Mouse (Mus musculus): ENCODE measurements around the gene Chmp6. TPM values are rescaled to one million over a fixed set of nuclear protein-coding genes. Genes with fewer than 3 reads are reported as not detected.
A peak's percentile ranks its signal among the peaks of the same experiment; 100 is the strongest.

Chmp6 gene
- polyA plus RNA-seq, 1 experiment from 2014 or later, result 109 TPM

GRCm38 (mm10) chr11:119939073-119939710 is 26.0 kb downstream of the Chmp6 start:
- Histone ChIP-seq H3K36me3 (no peaks in the 10 kb centered on the region), H3K4me2 (replicated peaks) (no peak overlapping the region), H3K4me3 (no peak overlapping the region), H3K27me3 (peaks cover 38% of the 10 kb centered on the region), H3K9me3 (no peaks in the 10 kb centered on the region), H3K9ac (replicated peaks) (no peak overlapping the region), H3K4me1 (peaks cover 57% of the 10 kb centered on the region), H3K27ac (replicated peaks) (no peak overlapping the region)
- no peak for ATAC-seq (ENCODE audit: low FRiP score, low read depth)
- WGBS, result 57% methylated on average over 8 of the region's 8 CpGs

- no peak overlapping the region for H3K9ac ChIP-seq (replicated peaks)
- WGBS, result 68% methylated on average over 4 of the region's 4 CpGs
- H3K4me1 ChIP-seq, result peaks cover 59% of the 10 kb centered on the region
Measured at GRCm38 (mm10) chr11:119939711-119940106, 26.5 kb downstream of the Chmp6 start.

GRCm38 (mm10) chr11:119940142-119940541 is 26.9 kb downstream of the Chmp6 start:
- peaks cover 46% of the 10 kb centered on the region for H3K27me3 ChIP-seq
- H3K36me3 ChIP-seq, result no peaks in the 10 kb centered on the region
- no peak overlapping the region for H3K4me2 ChIP-seq (replicated peaks)
- no peak overlapping the region for H3K4me3 ChIP-seq
- no peak for ATAC-seq (ENCODE audit: low FRiP score, low read depth)
- no peaks in the 10 kb centered on the region for H3K9me3 ChIP-seq
- WGBS, result 68% methylated on average over 11 of the region's 11 CpGs
- H3K4me1 ChIP-seq, result peaks cover 59% of the 10 kb centered on the region
- H3K9ac ChIP-seq (replicated peaks), result 0 out of 2 replicates have a peak overlapping the region, but pooled peaks have one; percentile 25
- H3K27ac ChIP-seq (replicated peaks), result no peak overlapping the region

More at GRCm38 (mm10) chr11:119939711-119940106, 26.5 kb downstream of the Chmp6 start:
- ATAC-seq (ENCODE audit: low FRiP score, low read depth), result no peak
- H3K27me3 ChIP-seq, result peaks cover 42% of the 10 kb centered on the region
- H3K4me3 ChIP-seq, result no peak overlapping the region
- no peak overlapping the region for H3K4me2 ChIP-seq (replicated peaks)
- H3K36me3 ChIP-seq, result no peaks in the 10 kb centered on the region
- H3K9me3 ChIP-seq, result no peaks in the 10 kb centered on the region
- no peak overlapping the region for H3K27ac ChIP-seq (replicated peaks)

GRCm38 (mm10) chr11:119941794-119942193 is 28.6 kb downstream of the Chmp6 start:
- peak overlapping the region; percentile 30; the same call in 1 of the 2 replicates for H3K27ac ChIP-seq (replicated peaks)

GRCm38 (mm10) chr11:119942201-119942726 is 29.0 kb downstream of the Chmp6 start:
- no peaks in the 10 kb centered on the region for H3K9me3 ChIP-seq
- peak; percentile 12 for ATAC-seq (ENCODE audit: low FRiP score, low read depth)
- no peaks in the 10 kb centered on the region for H3K36me3 ChIP-seq
- H3K9ac ChIP-seq (replicated peaks), result peak overlapping the region; percentile 52
- peak overlapping the region; percentile 30 for H3K27ac ChIP-seq (replicated peaks)
- under 1% methylated on average over 34 of the region's 43 CpGs for WGBS
- H3K27me3 ChIP-seq, result peaks cover 49% of the 10 kb centered on the region
- peaks cover 43% of the 10 kb centered on the region for H3K4me1 ChIP-seq
- H3K4me3 ChIP-seq, result peak overlapping the region; percentile 54
- H3K4me2 ChIP-seq (replicated peaks), result peak overlapping the region; percentile 93

More at GRCm38 (mm10) chr11:119941794-119942193, 28.6 kb downstream of the Chmp6 start:
- H3K9ac ChIP-seq (replicated peaks), result peak overlapping the region; percentile 52
- H3K27me3 ChIP-seq, result peaks cover 49% of the 10 kb centered on the region
- WGBS, result 8% methylated on average over 8 of the region's 8 CpGs
- peak overlapping the region; percentile 54 for H3K4me3 ChIP-seq
- H3K4me1 ChIP-seq, result peaks cover 46% of the 10 kb centered on the region
- no peaks in the 10 kb centered on the region for H3K36me3 ChIP-seq
- H3K4me2 ChIP-seq (replicated peaks), result peak overlapping the region; percentile 93
- ATAC-seq (ENCODE audit: low FRiP score, low read depth), result no peak
- H3K9me3 ChIP-seq, result no peaks in the 10 kb centered on the region

- Histone ChIP-seq H3K9ac (replicated peaks) (peak within 1 kb of the TSS; percentile 68), H3K36me3 (no peaks in the 10 kb centered on the region), H3K4me2 (replicated peaks) (peak within 1 kb of the TSS; percentile 93), H3K27ac (replicated peaks) (peak within 1 kb of the TSS; percentile 30), H3K27me3 (peaks cover 49% of the 10 kb centered on the region), H3K4me3 (peak within 1 kb of the TSS; percentile 54), H3K4me1 (peaks cover 38% of the 10 kb centered on the region), H3K9me3 (no peaks in the 10 kb centered on the region)
- peak; percentile 97 for ATAC-seq (ENCODE audit: low FRiP score, low read depth)
- WGBS, result under 1% methylated on average over 61 of the region's 79 CpGs
Measured at GRCm38 (mm10) chr11:119942727-119943427, 29.6 kb downstream of the Chmp6 start, which contains the start of gene Baiap2. Gene Baiap2, plus strand, starts transcription at chr11:119942763.

- Histone ChIP-seq H3K4me2 (replicated peaks) (peak overlapping the region; percentile 93), H3K4me3 (peak overlapping the region; percentile 54), H3K27me3 (peaks cover 47% of the 10 kb centered on the region), H3K4me1 (peaks cover 33% of the 10 kb centered on the region), H3K9me3 (no peaks in the 10 kb centered on the region), H3K9ac (replicated peaks) (peak overlapping the region; percentile 68), H3K36me3 (no peaks in the 10 kb centered on the region), H3K27ac (replicated peaks) (no peak overlapping the region)
- ATAC-seq (ENCODE audit: low FRiP score, low read depth), result peak; percentile 10; the same call in 1 of the 2 replicates
- 8% methylated on average over 32 of the region's 32 CpGs for whole genome bisulfite sequencing
Measured at GRCm38 (mm10) chr11:119943428-119943988, 30.3 kb downstream of the Chmp6 start.

- Histone ChIP-seq H3K27ac (replicated peaks) (no peak overlapping the region), H3K36me3 (no peaks in the 10 kb centered on the region), H3K4me3 (no peak overlapping the region), H3K9me3 (no peaks in the 10 kb centered on the region), H3K27me3 (peaks cover 35% of the 10 kb centered on the region), H3K4me1 (peaks cover 25% of the 10 kb centered on the region), H3K9ac (replicated peaks) (no peak overlapping the region), H3K4me2 (replicated peaks) (no peak overlapping the region)
- no peak for ATAC-seq (ENCODE audit: low FRiP score, low read depth)
- 96% methylated on average over 7 of the region's 7 CpGs for whole genome bisulfite sequencing
Measured at GRCm38 (mm10) chr11:119945343-119945742, 32.1 kb downstream of the Chmp6 start.

- Histone ChIP-seq H3K4me3 (no peak overlapping the region), H3K9me3 (no peaks in the 10 kb centered on the region)
- no peak for ATAC-seq (ENCODE audit: low FRiP score, low read depth)
Measured at GRCm38 (mm10) chr11:119947426-119947825, 34.2 kb downstream of the Chmp6 start.

GRCm38 (mm10) chr11:119947897-119948296 is 34.7 kb downstream of the Chmp6 start:
- no peak overlapping the region for H3K4me3 ChIP-seq
- no peak overlapping the region for H3K9ac ChIP-seq (replicated peaks)
- H3K4me1 ChIP-seq, result peaks cover 12% of the 10 kb centered on the region
- H3K4me2 ChIP-seq (replicated peaks), result no peak overlapping the region
- H3K9me3 ChIP-seq, result no peaks in the 10 kb centered on the region
- no peaks in the 10 kb centered on the region for H3K36me3 ChIP-seq
- WGBS, result 57% methylated on average over 2 of the region's 2 CpGs
- no peak overlapping the region for H3K27ac ChIP-seq (replicated peaks)
- peaks cover 20% of the 10 kb centered on the region for H3K27me3 ChIP-seq
- no peak for ATAC-seq (ENCODE audit: low FRiP score, low read depth)

More at GRCm38 (mm10) chr11:119947426-119947825, 34.2 kb downstream of the Chmp6 start:
- peaks cover 12% of the 10 kb centered on the region for H3K4me1 ChIP-seq
- H3K4me2 ChIP-seq (replicated peaks), result no peak overlapping the region
- no peaks in the 10 kb centered on the region for H3K36me3 ChIP-seq
- WGBS, result 97% methylated on average over 1 of the region's 1 CpGs
- no peak overlapping the region for H3K27ac ChIP-seq (replicated peaks)
- no peak overlapping the region for H3K9ac ChIP-seq (replicated peaks)
- peaks cover 20% of the 10 kb centered on the region for H3K27me3 ChIP-seq

GRCm38 (mm10) chr11:119948305-119948704 is 35.1 kb downstream of the Chmp6 start:
- Histone ChIP-seq H3K4me1 (peaks cover 11% of the 10 kb centered on the region), H3K4me3 (no peak overlapping the region), H3K9ac (replicated peaks) (no peak overlapping the region), H3K27me3 (peaks cover 20% of the 10 kb centered on the region), H3K27ac (replicated peaks) (no peak overlapping the region), H3K36me3 (no peaks in the 10 kb centered on the region), H3K9me3 (no peaks in the 10 kb centered on the region), H3K4me2 (replicated peaks) (no peak overlapping the region)
- WGBS, result 64% methylated on average over 4 of the region's 4 CpGs
- ATAC-seq (ENCODE audit: low FRiP score, low read depth), result no peak

GRCm38 (mm10) chr11:119948803-119949202 is 35.6 kb downstream of the Chmp6 start:
- Histone ChIP-seq H3K4me3 (no peak overlapping the region), H3K9me3 (no peaks in the 10 kb centered on the region), H3K27me3 (peaks cover 15% of the 10 kb centered on the region), H3K4me2 (replicated peaks) (no peak overlapping the region), H3K4me1 (peaks cover 6% of the 10 kb centered on the region), H3K27ac (replicated peaks) (no peak overlapping the region), H3K9ac (replicated peaks) (no peak overlapping the region), H3K36me3 (no peaks in the 10 kb centered on the region)
- 89% methylated on average over 2 of the region's 2 CpGs for WGBS
- ATAC-seq (ENCODE audit: low FRiP score, low read depth), result no peak

Measured in midbrain, embryonic 12.5 days (tissue).